Mouse (Mus musculus) B cell, adult 67 days (primary cell): Measurements from ENCODE around the gene 4930404H24Rik. TPM values are rescaled to one million over a fixed set of nuclear protein-coding genes. Genes with fewer than 3 reads are reported as not detected.

Experiments
- total RNA-seq, 2 experiments: library from RNA; stranded (reverse); gene quantifications; 4 replicates each; pipeline ENCODE4 v1.2.4; 2023

4930404H24Rik gene
- not detected for total RNA-seq

DNA sequence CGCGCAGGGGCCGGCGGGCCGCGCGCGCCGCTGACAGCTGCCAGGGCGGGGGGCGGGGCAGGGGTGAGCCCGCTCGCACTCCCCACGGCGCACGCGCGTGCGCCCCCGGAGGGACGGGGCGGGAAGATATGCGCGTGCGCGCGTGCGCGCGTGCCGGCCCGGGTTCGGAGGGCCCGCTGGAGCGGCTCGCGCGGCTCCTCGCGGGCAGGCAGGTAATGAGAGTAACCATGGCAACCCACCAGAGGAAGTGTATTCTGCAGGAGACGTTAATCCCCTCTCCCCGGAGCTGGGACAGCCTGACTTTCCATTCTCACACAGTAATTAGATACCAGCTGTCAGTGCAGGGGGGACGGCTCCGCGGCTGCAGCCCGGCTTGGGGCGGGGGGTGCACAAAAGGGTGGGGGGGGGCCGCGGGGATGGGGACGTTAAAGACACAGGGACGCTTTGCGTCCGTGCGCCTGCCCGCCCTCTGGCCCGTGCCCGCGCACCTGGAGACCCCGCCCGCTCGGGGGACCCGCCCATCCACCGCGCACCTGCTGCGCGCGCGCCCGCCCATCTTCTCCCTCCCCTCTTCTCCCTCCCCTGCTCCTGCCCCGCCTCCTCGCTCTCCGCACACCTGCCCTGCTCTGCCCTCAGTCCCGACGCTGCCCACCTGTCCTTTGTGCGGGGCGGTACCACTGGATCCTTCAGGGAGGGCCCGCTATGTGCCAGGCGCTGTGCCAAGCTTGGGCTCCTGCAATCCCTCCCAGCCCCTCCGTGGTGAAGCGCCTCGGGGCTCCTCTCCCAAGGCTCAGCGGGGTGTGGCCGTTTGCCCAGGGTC is at the start of gene 4930404H24Rik:
4930404H24Rik (plus strand) TSS at position 218 of the 820 bp plus-strand sequence.

DNA sequence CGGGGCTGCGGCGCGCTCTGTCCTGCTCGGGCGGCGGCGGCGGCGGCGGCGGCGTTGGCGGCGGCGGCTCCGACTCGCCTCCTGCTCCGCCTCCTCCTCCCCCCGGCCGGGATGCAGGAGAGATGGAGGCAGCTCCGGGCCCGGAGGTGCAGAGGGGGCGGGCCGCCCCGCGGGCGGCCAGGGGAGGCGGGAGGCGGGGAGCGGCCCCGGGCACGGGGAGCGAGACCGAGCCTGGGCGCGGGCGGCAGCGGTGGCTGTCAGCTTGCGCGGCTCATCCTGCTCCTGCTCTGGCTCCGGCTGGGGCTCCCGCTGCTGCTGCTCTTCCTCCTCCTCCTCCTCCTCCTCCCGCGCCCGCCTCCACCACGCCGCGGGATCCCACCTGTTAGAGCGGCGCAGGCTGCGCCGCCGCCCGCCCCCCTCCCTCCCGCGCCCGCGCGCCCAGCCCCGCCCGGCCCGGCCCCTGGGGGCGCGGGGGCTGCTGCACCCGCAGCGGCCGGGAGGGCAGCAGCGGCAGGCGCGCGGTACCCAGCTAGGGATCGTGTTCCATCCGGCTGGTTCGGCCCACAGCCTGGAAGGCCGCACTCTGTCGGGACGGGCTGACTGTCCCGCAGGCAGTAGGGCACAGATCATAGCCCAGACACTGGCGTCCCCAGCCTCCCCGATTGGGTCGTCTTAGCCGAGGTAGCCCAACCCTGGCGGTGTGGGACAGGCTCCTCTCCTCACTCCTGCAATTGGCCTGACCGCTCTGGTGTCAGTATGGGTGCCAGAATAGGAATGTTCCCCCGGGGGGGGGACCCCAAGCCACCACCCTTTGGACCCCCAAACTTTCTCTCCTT is 37.6 kb downstream of the 4930404H24Rik start, which contains the start of gene Nol4l:
Nol4l (minus strand) TSS at position 41 of the 836 bp plus-strand sequence.

Other genes with a start within 250 kb of the 4930404H24Rik start
- gene Kif3b, start 201.4 kb upstream of the 4930404H24Rik start, total RNA-seq = 10 to 100 TPM; 19.0 to 20.5 TPM
- gene Asxl1, start 147.0 kb upstream of the 4930404H24Rik start, total RNA-seq = 10 to 100 TPM; 49.8 to 52.1 TPM
- gene Nol4l, start 37.2 kb downstream of the 4930404H24Rik start, total RNA-seq = 1 to 10 TPM in 1 of 2 experiments, under 1 TPM in 1; 0.84 to 1.5 TPM
- 10 to 100 TPM; 37.9 to 39.2 TPM for gene Commd7, start 140.0 kb downstream of the 4930404H24Rik start, total RNA-seq
- gene Dnmt3b, start 156.7 kb downstream of the 4930404H24Rik start, total RNA-seq = 10 to 100 TPM; 10.6 to 11.5 TPM
- not detected for gene Dnmt3c, start 203.9 kb downstream of the 4930404H24Rik start, total RNA-seq
- gene Mapre1, start 248.5 kb downstream of the 4930404H24Rik start, total RNA-seq = 100 to 1,000 TPM; 139 to 146 TPM